Mouse (Mus musculus) heart, embryonic 13.5 days (tissue): ENCODE measurements around the gene Slc30a9. TPM values are rescaled to one million over a fixed set of nuclear protein-coding genes. Genes with fewer than 3 reads are reported as not detected.

Source experiments
- ATAC-seq: fragments of 200-750 bp; cut with Nextera tagmentation; 2 replicates; pipeline ENCODE4 v1.8.0; 2017; ENCODE audit warnings: moderate TSS enrichment; ENCODE audit not compliant: insufficient number of reproducible peaks, low FRiP score, low TSS enrichment; ENCODE audit errors: extremely low read depth
- H3K27ac ChIP-seq: fragments of 300-500 bp; sonication (generic); replicated peaks from 2 replicates; pipeline ENCODE4 v1.5.1; 2015; ENCODE audit warnings: moderate library complexity, mild to moderate bottlenecking, inconsistent platforms
- H3K27me3 ChIP-seq: fragments of 300-500 bp; sonication (generic); replicated peaks from 2 replicates; pipeline ENCODE4 v1.6.1; 2015; ENCODE audit warnings: mild to moderate bottlenecking, inconsistent platforms
- H3K36me3 ChIP-seq: fragments of 300-500 bp; sonication (generic); 2 replicates; pipeline ENCODE4 v1.6.1; 2015; ENCODE audit warnings: mild to moderate bottlenecking, inconsistent platforms
- H3K4me1 ChIP-seq: fragments of 300-500 bp; sonication (generic); 2 replicates; pipeline ENCODE4 v1.6.1; 2015; ENCODE audit warnings: inconsistent platforms
- H3K4me2 ChIP-seq: fragments of 300-500 bp; sonication (generic); 2 replicates; pipeline ENCODE4 v1.6.1; 2015; ENCODE audit warnings: inconsistent platforms, mild to moderate bottlenecking, moderate library complexity
- H3K4me3 ChIP-seq: fragments of 300-500 bp; sonication (generic); 2 replicates; pipeline ENCODE4 v1.5.1; 2015; ENCODE audit warnings: moderate library complexity, mild to moderate bottlenecking, inconsistent platforms
- H3K9ac ChIP-seq: fragments of 300-500 bp; sonication (generic); 2 replicates; pipeline ENCODE4 v1.6.1; 2015; ENCODE audit warnings: inconsistent platforms, mild to moderate bottlenecking, moderate library complexity
- H3K9me3 ChIP-seq: fragments of 300-500 bp; sonication (generic); 2 replicates; pipeline ENCODE4 v1.6.1; 2016; ENCODE audit warnings: inconsistent platforms
- WGBS: fragments of 180-500 bp; shearing (Covaris S2); methylation state at CpG from one replicate; pipeline ENCODE4 v1.1.7; 2015; ENCODE audit warnings: mixed read lengths; 5-methylcytosine and 5-hydroxymethylcytosine counted together
- polyA plus RNA-seq: library from polyadenylated mRNA; unstranded; fragments of >200 nt; fragmentation: Nextera tagmentation; extraction: Ambion mirVana; gene quantifications from 2 replicates; pipeline ENCODE4 v1.2.1, GENCODE M21; 2015

Slc30a9 gene
- polyA plus RNA-seq, 1 experiment from 2014 or later, result 107 TPM

- no peak for ATAC-seq
- Histone ChIP-seq H3K27ac (no peak overlapping the region), H3K4me3 (no peak overlapping the region), H3K9me3 (no peaks in the 10 kb centered on the region), H3K4me1 (no peaks in the 10 kb centered on the region), H3K9ac (no peak overlapping the region), H3K36me3 (peaks cover 31% of the 10 kb centered on the region), H3K4me2 (no peak overlapping the region), H3K27me3 (no peaks in the 10 kb centered on the region)
- WGBS, result 72% methylated on average over 6 of the region's 6 CpGs
Measured at GRCm38 (mm10) chr5:67295682-67296081, 11.1 kb upstream of the Slc30a9 start.

GRCm38 (mm10) chr5:67296171-67296570 is 10.6 kb upstream of the Slc30a9 start:
- Histone ChIP-seq H3K4me2 (no peak overlapping the region), H3K4me1 (no peaks in the 10 kb centered on the region), H3K36me3 (peaks cover 28% of the 10 kb centered on the region), H3K27me3 (no peaks in the 10 kb centered on the region), H3K9me3 (no peaks in the 10 kb centered on the region), H3K4me3 (no peak overlapping the region), H3K9ac (no peak overlapping the region), H3K27ac (no peak overlapping the region)
- WGBS, result 88% methylated on average over 1 of the region's 1 CpGs
- no peak for ATAC-seq

- no peak overlapping the region for H3K27ac ChIP-seq
- no peak overlapping the region for H3K4me2 ChIP-seq
- peaks cover 20% of the 10 kb centered on the region for H3K36me3 ChIP-seq
- 83% methylated on average over 5 of the region's 5 CpGs for WGBS
- no peaks in the 10 kb centered on the region for H3K4me1 ChIP-seq
- H3K4me3 ChIP-seq, result no peak overlapping the region
- H3K9ac ChIP-seq, result no peak overlapping the region
- no peak for ATAC-seq
- H3K27me3 ChIP-seq, result no peaks in the 10 kb centered on the region
- no peaks in the 10 kb centered on the region for H3K9me3 ChIP-seq
Measured at GRCm38 (mm10) chr5:67297026-67297813, 9.5 kb upstream of the Slc30a9 start.

GRCm38 (mm10) chr5:67299847-67300412 is 6.8 kb upstream of the Slc30a9 start:
- H3K27me3 ChIP-seq, result no peaks in the 10 kb centered on the region
- no peak overlapping the region for H3K4me3 ChIP-seq
- WGBS, result 87% methylated on average over 6 of the region's 6 CpGs
- no peak overlapping the region for H3K9ac ChIP-seq
- ATAC-seq, result no peak
- no peaks in the 10 kb centered on the region for H3K9me3 ChIP-seq
- H3K27ac ChIP-seq, result no peak overlapping the region
- peaks cover 9% of the 10 kb centered on the region; the same call in 1 of the 2 replicates for H3K36me3 ChIP-seq
- H3K4me2 ChIP-seq, result no peak overlapping the region
- H3K4me1 ChIP-seq, result no peaks in the 10 kb centered on the region

- Histone ChIP-seq H3K27ac (no peak overlapping the region), H3K27me3 (no peaks in the 10 kb centered on the region), H3K36me3 (peaks cover 4% of the 10 kb centered on the region; the same call in 1 of the 2 replicates), H3K9ac (no peak overlapping the region), H3K9me3 (no peaks in the 10 kb centered on the region), H3K4me3 (no peak overlapping the region), H3K4me1 (peaks cover under 1% of the 10 kb centered on the region; the same call in 1 of the 2 replicates), H3K4me2 (no peak overlapping the region)
- no peak for ATAC-seq
- 95% methylated on average over 8 of the region's 8 CpGs for WGBS
Measured at GRCm38 (mm10) chr5:67300926-67301597, 5.7 kb upstream of the Slc30a9 start.

GRCm38 (mm10) chr5:67301722-67302331 is 4.9 kb upstream of the Slc30a9 start:
- 79% methylated on average over 8 of the region's 8 CpGs for WGBS
- H3K27ac ChIP-seq, result no peak overlapping the region
- H3K4me3 ChIP-seq, result no peak overlapping the region
- H3K27me3 ChIP-seq, result no peaks in the 10 kb centered on the region
- H3K9me3 ChIP-seq, result no peaks in the 10 kb centered on the region
- peaks cover 4% of the 10 kb centered on the region; the same call in 1 of the 2 replicates for H3K36me3 ChIP-seq
- peaks cover 3% of the 10 kb centered on the region; the same call in 1 of the 2 replicates for H3K4me1 ChIP-seq
- ATAC-seq, result no peak
- H3K4me2 ChIP-seq, result no peak overlapping the region
- no peak overlapping the region for H3K9ac ChIP-seq

GRCm38 (mm10) chr5:67303816-67304215 is 2.9 kb upstream of the Slc30a9 start:
- Histone ChIP-seq H3K27me3 (no peaks in the 10 kb centered on the region), H3K4me1 (peaks cover 15% of the 10 kb centered on the region), H3K9ac (no peak overlapping the region), H3K27ac (no peak overlapping the region), H3K9me3 (no peaks in the 10 kb centered on the region), H3K4me3 (no peak overlapping the region), H3K36me3 (peaks cover 6% of the 10 kb centered on the region; the same call in 1 of the 2 replicates), H3K4me2 (no peak overlapping the region)
- 80% methylated on average over 1 of the region's 1 CpGs for WGBS
- no peak for ATAC-seq

GRCm38 (mm10) chr5:67307659-67308222 is 986 bp downstream of the Slc30a9 start:
- Histone ChIP-seq H3K9ac (peak overlapping the region; percentile 98), H3K27ac (peak overlapping the region; percentile 89), H3K4me2 (peak overlapping the region; percentile 87), H3K4me1 (peaks cover 27% of the 10 kb centered on the region), H3K4me3 (peak overlapping the region; percentile 99), H3K36me3 (peaks cover 14% of the 10 kb centered on the region), H3K9me3 (no peaks in the 10 kb centered on the region), H3K27me3 (no peaks in the 10 kb centered on the region)
- no peak for ATAC-seq
- 22% methylated on average over 13 of the region's 13 CpGs for WGBS

- H3K4me1 ChIP-seq, result peaks cover 24% of the 10 kb centered on the region
- 58% methylated on average over 3 of the region's 3 CpGs for WGBS
- H3K27ac ChIP-seq, result no peak overlapping the region
- H3K4me2 ChIP-seq, result no peak overlapping the region
- H3K4me3 ChIP-seq, result no peak overlapping the region
- no peak for ATAC-seq
- peaks cover 34% of the 10 kb centered on the region for H3K36me3 ChIP-seq
- no peaks in the 10 kb centered on the region for H3K27me3 ChIP-seq
- H3K9ac ChIP-seq, result no peak overlapping the region
- no peaks in the 10 kb centered on the region for H3K9me3 ChIP-seq
Measured at GRCm38 (mm10) chr5:67311811-67312521, 5.2 kb downstream of the Slc30a9 start.

GRCm38 (mm10) chr5:67312522-67312851 is 5.7 kb downstream of the Slc30a9 start:
- Histone ChIP-seq H3K4me2 (no peak overlapping the region), H3K36me3 (peaks cover 36% of the 10 kb centered on the region), H3K9me3 (no peaks in the 10 kb centered on the region), H3K27ac (no peak overlapping the region), H3K4me3 (no peak overlapping the region), H3K4me1 (peaks cover 23% of the 10 kb centered on the region), H3K9ac (no peak overlapping the region), H3K27me3 (no peaks in the 10 kb centered on the region)
- WGBS, result 90% methylated on average over 3 of the region's 3 CpGs
- no peak for ATAC-seq
